Mouse (Mus musculus) midbrain, embryonic 13.5 days (tissue): ENCODE data around the gene Odf3l1. TPM values are rescaled to one million over a fixed set of nuclear protein-coding genes. Genes with fewer than 3 reads are reported as not detected.
"Not testable (repeated sequence)": the region's sequence is repeated elsewhere in the genome, so short reads cannot be mapped to it uniquely, and the experiment has no call there.

Experiments used
- ATAC-seq: fragments of 200-750 bp; cut with Nextera tagmentation; 2 replicates; pipeline ENCODE4 v1.8.0; 2017; ENCODE audit warnings: mild to moderate bottlenecking, moderate TSS enrichment, moderate library complexity
- H3K27ac ChIP-seq: fragments of 300-500 bp; sonication (generic); 2 replicates; pipeline ENCODE4 v1.5.1; 2015; ENCODE audit warnings: inconsistent platforms, mild to moderate bottlenecking, moderate library complexity
- H3K27me3 ChIP-seq: fragments of 300-500 bp; sonication (generic); 2 replicates; pipeline ENCODE4 v1.6.1; 2015; ENCODE audit warnings: mild to moderate bottlenecking, inconsistent platforms
- H3K36me3 ChIP-seq: fragments of 300-500 bp; sonication (generic); 2 replicates; pipeline ENCODE4 v1.6.1; 2015; ENCODE audit warnings: mild to moderate bottlenecking, inconsistent platforms
- H3K4me1 ChIP-seq: fragments of 300-500 bp; sonication (generic); replicated peaks from 2 replicates; pipeline ENCODE4 v1.6.1; 2015; ENCODE audit warnings: inconsistent platforms
- H3K4me2 ChIP-seq: fragments of 300-500 bp; sonication (generic); replicated peaks from 2 replicates; pipeline ENCODE4 v1.6.1; 2015; ENCODE audit warnings: moderate library complexity, mild to moderate bottlenecking, inconsistent platforms
- H3K4me3 ChIP-seq: fragments of 300-500 bp; sonication (generic); replicated peaks from 2 replicates; pipeline ENCODE4 v1.5.1; 2015; ENCODE audit warnings: mild to moderate bottlenecking, inconsistent platforms
- H3K9ac ChIP-seq: fragments of 300-500 bp; sonication (generic); replicated peaks from 2 replicates; pipeline ENCODE4 v1.6.1; 2015; ENCODE audit warnings: mild to moderate bottlenecking, inconsistent platforms
- H3K9me3 ChIP-seq: fragments of 300-500 bp; sonication (generic); 2 replicates; pipeline ENCODE4 v1.6.1; 2016; ENCODE audit warnings: mild to moderate bottlenecking, inconsistent platforms
- WGBS: fragments of 180-500 bp; shearing (Covaris S2); methylation state at CpG from one replicate; pipeline ENCODE4 v1.1.7; 2015; 5-methylcytosine and 5-hydroxymethylcytosine counted together
- polyA plus RNA-seq: library from polyadenylated mRNA; unstranded; fragments of >200 nt; fragmentation: Nextera tagmentation; extraction: Ambion mirVana; gene quantifications from 2 replicates; pipeline ENCODE4 v1.2.1, GENCODE M21; 2015

Odf3l1 gene
- polyA plus RNA-seq = not detected in 2 replicates

DNA sequence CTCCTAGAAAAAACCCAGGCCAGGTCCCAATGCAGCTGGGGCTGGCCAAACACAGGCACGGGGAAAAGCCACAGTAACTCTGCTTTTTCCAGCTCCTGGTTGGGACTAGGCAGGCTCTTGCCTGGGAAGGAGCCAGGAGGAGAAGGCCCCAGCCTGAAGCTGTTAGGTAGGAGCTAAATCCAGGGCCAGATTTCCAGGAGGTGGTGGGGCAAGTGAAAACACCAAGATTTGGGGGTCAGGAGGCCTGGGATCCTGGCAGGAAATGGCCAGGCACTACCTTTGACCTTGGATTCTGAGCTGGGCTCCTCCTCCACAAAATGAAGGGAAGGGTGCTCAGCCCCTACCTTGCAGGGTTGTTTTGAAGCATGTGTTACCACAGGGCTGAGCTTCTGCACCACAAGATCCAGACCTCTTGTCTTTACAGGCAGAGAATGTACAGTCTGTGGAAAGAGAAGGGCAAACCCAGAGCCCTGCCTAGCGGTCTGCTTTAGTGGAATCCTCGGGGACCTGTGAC, at the start of gene Odf3l1:
Odf3l1 (minus strand) TSS at position 464 of the 514 bp plus-strand sequence.
- no peaks in the 10 kb centered on the region for H3K36me3 ChIP-seq
- peaks cover 31% of the 10 kb centered on the region for H3K27me3 ChIP-seq
- no peaks in the 10 kb centered on the region for H3K9me3 ChIP-seq
- H3K9ac ChIP-seq = peak within 1 kb of the TSS; percentile 42; the same call in 1 of the 2 replicates
- WGBS = 27% methylated on average over 3 of the region's 3 CpGs
- peak within 1 kb of the TSS; percentile 49 for H3K4me2 ChIP-seq
- H3K4me3 ChIP-seq = peak within 1 kb of the TSS; percentile 22
- ATAC-seq = no peak
- no peak within 1 kb of the TSS for H3K27ac ChIP-seq
- H3K4me1 ChIP-seq = peaks cover 19% of the 10 kb centered on the region

DNA sequence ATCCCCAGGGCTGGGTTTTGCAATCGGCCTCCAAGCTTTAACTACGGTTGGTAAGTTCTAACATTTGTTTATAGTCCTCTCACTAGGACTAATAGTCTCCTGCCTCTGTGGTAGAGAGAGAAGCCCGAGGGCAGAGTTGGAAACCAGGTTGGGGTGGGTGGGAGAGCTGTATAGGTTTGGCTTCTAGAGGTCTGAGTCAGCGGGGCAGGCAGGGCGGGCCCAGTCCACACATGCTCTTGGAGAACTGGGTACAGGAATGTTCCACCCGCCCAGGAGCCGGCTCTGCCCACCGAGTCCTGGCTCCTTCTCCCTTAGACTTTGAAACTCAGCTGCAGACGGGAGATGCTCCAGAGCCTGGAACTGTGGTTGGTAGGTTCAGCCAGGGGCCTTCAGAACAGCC, 49.5 kb upstream of the Odf3l1 start:
- H3K4me1 ChIP-seq = no peaks in the 10 kb centered on the region
- H3K36me3 ChIP-seq = peaks cover 15% of the 10 kb centered on the region; the same call in 1 of the 2 replicates
- H3K9me3 ChIP-seq = no peaks in the 10 kb centered on the region
- no peak overlapping the region for H3K4me2 ChIP-seq
- H3K27ac ChIP-seq = no peak overlapping the region
- H3K27me3 ChIP-seq = no peaks in the 10 kb centered on the region
- no peak overlapping the region for H3K4me3 ChIP-seq
- whole genome bisulfite sequencing = 94% methylated on average over 9 of the region's 9 CpGs
- ATAC-seq = no peak
- H3K9ac ChIP-seq = no peak overlapping the region

DNA sequence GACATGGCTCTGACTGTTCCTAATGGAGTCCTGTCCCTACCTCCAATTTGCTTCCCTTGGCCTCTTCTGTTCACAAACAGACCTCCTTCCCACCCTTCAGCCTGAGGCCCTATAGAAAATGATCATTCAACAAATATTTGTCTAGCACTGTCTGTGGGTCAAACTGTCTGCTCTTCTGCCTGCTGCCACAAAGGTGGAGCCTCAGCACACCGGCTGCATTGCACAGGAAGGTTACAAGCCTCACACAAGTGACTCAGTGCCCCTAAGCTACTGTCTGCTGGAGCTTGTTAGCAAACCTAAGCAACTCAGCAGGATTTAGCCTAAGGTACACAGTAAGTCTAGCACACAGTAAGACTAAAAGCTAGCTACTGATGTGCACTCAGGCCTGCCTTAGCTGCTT, 46.5 kb upstream of the Odf3l1 start:
- Histone ChIP-seq H3K4me1 (no peaks in the 10 kb centered on the region), H3K4me3 (no peak overlapping the region), H3K9ac (no peak overlapping the region), H3K9me3 (no peaks in the 10 kb centered on the region), H3K27me3 (no peaks in the 10 kb centered on the region), H3K36me3 (no peaks in the 10 kb centered on the region), H3K4me2 (no peak overlapping the region), H3K27ac (no peak overlapping the region)
- 63% methylated on average over 1 of the region's 1 CpGs for WGBS
- ATAC-seq = no peak

DNA sequence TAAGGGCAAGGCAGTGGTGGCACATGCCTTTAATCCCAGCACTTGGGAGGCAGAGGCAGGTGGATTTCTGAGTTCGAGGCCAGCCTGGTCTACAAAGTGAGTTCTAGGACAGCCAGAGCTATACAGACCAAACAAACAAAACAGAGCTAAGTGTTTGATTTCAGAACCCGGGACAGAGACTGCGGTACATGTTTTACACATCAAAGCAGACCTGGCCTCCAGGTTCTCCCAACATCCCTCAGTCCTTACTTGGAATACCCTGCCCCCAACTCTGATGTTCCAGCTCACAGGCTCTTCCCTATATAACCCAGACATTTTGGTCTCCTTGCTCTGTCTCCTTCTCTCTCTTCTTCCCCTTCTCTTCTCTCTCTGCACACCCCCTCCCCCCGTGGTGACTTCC, 45.5 kb upstream of the Odf3l1 start:
- 54% methylated on average over 4 of the region's 4 CpGs for WGBS
- not testable (repeated sequence) for H3K36me3 ChIP-seq, ATAC-seq

DNA sequence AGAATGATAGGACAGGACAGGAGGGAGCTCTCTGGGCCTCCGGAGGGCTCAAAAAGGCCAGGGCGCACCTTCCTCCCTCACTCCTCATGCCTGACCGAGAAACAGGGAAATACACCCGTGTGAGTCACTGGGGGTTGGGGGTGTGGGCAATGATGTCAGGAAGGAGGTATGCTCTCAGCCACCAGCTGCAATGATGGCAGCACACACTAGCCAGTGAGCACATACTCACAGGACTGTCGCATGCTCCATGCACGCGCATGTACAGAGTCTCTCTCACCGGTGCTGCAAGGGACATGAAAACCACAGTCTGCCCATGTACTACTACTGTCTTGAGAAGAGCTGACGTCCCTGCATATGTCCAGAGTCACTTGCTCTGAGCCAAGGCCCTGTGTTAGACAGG, 43.1 kb upstream of the Odf3l1 start:
- Histone ChIP-seq H3K27ac (no peak overlapping the region), H3K4me1 (no peaks in the 10 kb centered on the region), H3K9me3 (no peaks in the 10 kb centered on the region), H3K36me3 (no peaks in the 10 kb centered on the region), H3K4me2 (no peak overlapping the region), H3K9ac (no peak overlapping the region), H3K4me3 (no peak overlapping the region), H3K27me3 (no peaks in the 10 kb centered on the region)
- no peak for ATAC-seq
- 92% methylated on average over 9 of the region's 9 CpGs for WGBS

More for the DNA sequence above, 45.5 kb upstream of the Odf3l1 start:
- not testable (repeated sequence) for H3K4me2 ChIP-seq, H3K9me3 ChIP-seq, H3K27me3 ChIP-seq, H3K4me3 ChIP-seq, H3K27ac ChIP-seq, H3K9ac ChIP-seq, H3K4me1 ChIP-seq

DNA sequence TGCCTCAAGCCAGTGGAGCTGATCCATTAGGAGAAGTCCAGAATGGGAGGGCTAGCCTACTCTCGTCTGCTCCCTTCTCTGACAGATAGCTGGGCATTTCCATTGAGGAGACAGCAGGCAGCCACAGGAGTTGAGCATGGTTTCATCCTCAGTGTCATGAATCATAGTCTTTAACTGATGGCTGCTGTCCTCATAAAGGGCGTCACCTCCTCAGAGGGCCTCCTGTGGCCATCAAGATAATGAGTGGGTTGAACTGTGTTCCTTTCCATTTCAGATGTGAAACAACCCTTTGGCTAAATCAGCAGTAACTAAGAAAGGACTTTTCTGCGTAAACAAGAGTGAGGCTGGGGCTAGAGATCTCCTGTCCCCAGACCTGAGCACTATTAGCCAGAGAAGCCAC, 39.2 kb upstream of the Odf3l1 start:
- Histone ChIP-seq H3K4me3 (no peak overlapping the region), H3K36me3 (no peaks in the 10 kb centered on the region), H3K4me2 (no peak overlapping the region), H3K9me3 (no peaks in the 10 kb centered on the region), H3K9ac (no peak overlapping the region), H3K27me3 (no peaks in the 10 kb centered on the region), H3K4me1 (no peaks in the 10 kb centered on the region), H3K27ac (no peak overlapping the region)
- 87% methylated on average over 3 of the region's 3 CpGs for WGBS
- no peak for ATAC-seq

DNA sequence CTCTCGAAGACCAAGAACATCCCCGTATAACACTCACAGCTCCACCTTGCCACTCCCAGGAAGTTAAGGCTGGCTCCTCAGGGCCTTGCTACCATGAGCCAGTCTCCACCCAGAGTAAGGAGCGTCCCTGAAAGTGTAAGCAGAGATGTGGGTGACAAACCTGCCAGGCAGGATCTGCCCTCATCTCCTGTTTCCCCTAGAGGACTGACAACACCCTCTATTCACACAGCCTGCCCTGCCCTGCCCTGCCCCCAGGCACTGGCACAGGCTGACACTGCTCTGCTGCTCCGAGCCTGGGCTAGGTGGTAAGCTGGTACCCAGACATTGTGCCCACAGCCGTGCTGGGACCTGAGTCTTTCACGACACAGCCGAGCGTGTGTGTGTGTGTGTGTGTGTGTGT, 36.7 kb upstream of the Odf3l1 start:
- no peaks in the 10 kb centered on the region for H3K4me1 ChIP-seq
- H3K27ac ChIP-seq = no peak overlapping the region
- H3K36me3 ChIP-seq = no peaks in the 10 kb centered on the region
- ATAC-seq = no peak
- no peak overlapping the region for H3K4me2 ChIP-seq
- H3K27me3 ChIP-seq = no peaks in the 10 kb centered on the region
- H3K4me3 ChIP-seq = no peak overlapping the region
- H3K9ac ChIP-seq = no peak overlapping the region
- no peaks in the 10 kb centered on the region for H3K9me3 ChIP-seq
- 72% methylated on average over 8 of the region's 8 CpGs for WGBS

DNA sequence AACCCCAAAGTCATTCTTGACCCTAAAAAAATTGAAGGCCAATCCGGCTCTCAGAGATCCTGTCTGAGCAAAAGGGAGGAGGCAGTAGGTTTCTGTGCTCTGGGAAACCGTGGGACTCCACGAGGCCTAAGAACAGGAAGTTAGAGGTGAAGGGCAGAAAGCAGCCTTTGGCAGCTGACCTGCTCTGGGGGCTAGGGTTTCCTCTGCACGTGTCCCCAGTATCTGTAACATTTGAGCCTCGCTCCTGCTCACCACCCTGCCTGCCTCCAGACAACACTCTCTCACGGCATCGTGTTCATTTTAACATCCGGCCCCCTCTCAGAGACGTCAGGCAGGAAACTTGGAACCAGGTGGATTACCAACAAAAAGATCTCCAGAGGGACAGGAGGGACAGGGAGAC, 36.1 kb upstream of the Odf3l1 start:
- Histone ChIP-seq H3K27me3 (no peaks in the 10 kb centered on the region), H3K4me2 (no peak overlapping the region), H3K4me3 (no peak overlapping the region), H3K4me1 (no peaks in the 10 kb centered on the region), H3K27ac (no peak overlapping the region), H3K9me3 (no peaks in the 10 kb centered on the region), H3K36me3 (no peaks in the 10 kb centered on the region), H3K9ac (no peak overlapping the region)
- ATAC-seq = no peak
- WGBS = 80% methylated on average over 9 of the region's 9 CpGs

DNA sequence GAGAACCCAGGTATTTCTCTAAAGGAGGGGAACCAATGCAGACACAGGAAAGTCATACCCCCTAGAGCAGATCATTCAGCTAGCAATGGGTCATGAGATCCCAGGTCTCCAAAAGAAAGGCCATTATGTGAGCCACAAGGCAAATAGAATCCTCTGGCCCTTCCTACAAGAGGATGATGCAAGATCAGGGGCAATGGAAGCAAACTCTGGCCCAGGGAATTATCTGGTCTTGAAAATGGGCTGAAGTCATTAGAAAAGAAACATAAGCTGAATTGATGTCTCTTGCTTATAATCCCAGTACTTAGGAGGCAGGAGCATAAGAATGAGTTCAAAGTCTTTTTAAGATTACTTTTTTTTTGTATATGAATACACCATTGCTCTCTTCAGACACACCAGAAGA, 35.6 kb upstream of the Odf3l1 start:
- no peak overlapping the region for H3K4me2 ChIP-seq
- no peak overlapping the region for H3K27ac ChIP-seq
- no peak overlapping the region for H3K9ac ChIP-seq
- H3K27me3 ChIP-seq = no peaks in the 10 kb centered on the region
- H3K4me3 ChIP-seq = no peak overlapping the region
- ATAC-seq = no peak
- H3K36me3 ChIP-seq = no peaks in the 10 kb centered on the region
- no peaks in the 10 kb centered on the region for H3K4me1 ChIP-seq
- no peaks in the 10 kb centered on the region for H3K9me3 ChIP-seq

DNA sequence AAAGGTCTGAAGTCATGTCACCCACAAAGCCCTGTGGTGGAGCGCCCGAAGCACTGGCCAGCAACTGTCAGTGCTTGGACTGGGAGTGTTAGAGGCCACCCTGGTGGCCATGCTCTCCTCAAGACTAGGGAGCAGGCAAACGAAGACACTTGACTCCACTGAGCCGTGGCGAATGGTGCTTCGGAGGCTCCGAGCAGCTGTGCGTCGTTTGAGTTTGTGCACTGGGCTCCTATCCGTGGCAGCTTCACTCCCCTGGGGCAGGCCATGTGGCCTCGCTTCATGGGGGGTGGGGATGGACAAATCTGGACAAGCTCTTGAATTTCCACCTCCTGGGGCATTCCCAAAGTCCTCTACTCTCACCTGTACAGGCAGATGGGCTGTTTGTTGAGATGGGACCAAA, 34.9 kb upstream of the Odf3l1 start:
- H3K27ac ChIP-seq = no peak overlapping the region
- WGBS = 69% methylated on average over 11 of the region's 11 CpGs
- no peaks in the 10 kb centered on the region for H3K4me1 ChIP-seq
- no peaks in the 10 kb centered on the region for H3K36me3 ChIP-seq
- ATAC-seq = no peak
- no peaks in the 10 kb centered on the region for H3K27me3 ChIP-seq
- H3K9me3 ChIP-seq = no peaks in the 10 kb centered on the region
- H3K4me3 ChIP-seq = no peak overlapping the region
- no peak overlapping the region for H3K9ac ChIP-seq
- H3K4me2 ChIP-seq = no peak overlapping the region

DNA sequence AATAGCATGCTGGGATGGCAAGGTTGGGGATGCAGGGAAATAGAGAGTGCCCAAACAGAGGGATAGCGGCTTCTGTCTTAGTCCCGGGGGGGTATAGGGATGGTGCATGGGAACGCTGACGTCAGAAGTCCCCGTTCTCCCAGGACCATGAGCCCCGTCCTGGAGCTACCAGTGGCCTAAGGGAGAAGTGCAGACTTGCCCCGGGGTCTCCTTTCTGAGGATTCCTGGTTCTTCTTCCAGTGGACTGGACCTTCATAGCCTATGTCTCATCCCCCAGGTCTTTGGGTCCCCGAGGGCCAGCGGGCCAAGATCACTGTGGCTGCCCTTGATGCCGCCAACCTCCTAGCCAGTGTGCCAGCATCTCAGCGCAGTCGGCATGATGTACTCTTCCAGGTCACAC, 32.3 kb upstream of the Odf3l1 start:
- Histone ChIP-seq H3K4me2 (no peak overlapping the region), H3K4me3 (no peak overlapping the region), H3K36me3 (no peaks in the 10 kb centered on the region), H3K4me1 (peaks cover 9% of the 10 kb centered on the region), H3K9ac (no peak overlapping the region), H3K27me3 (peaks cover 11% of the 10 kb centered on the region), H3K9me3 (no peaks in the 10 kb centered on the region), H3K27ac (no peak overlapping the region)
- ATAC-seq = no peak
- WGBS = 90% methylated on average over 12 of the region's 12 CpGs

DNA sequence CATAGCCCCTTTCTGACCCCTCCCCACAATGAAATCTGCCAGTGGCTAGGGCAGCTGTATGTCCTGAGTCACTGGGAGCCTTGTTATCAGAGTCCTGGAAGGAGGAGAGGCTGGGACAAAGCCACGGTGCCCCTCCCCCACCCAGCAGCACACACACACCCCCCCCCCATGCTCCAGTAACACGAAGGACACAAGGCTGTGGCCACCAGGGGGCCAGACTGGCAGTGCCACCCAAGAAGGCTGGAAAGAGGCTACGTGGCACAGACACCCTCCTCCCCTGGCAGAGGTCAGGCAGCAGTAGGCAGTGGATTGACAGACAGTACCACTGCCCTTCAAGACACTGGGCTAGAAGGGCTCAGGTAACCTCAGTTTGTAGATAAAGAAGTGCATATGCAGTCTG, 29.5 kb upstream of the Odf3l1 start:
- 12% methylated on average over 3 of the region's 3 CpGs for WGBS
- Histone ChIP-seq H3K4me2 (no peak overlapping the region), H3K27ac (no peak overlapping the region), H3K4me1 (peaks cover 14% of the 10 kb centered on the region), H3K27me3 (peaks cover 19% of the 10 kb centered on the region), H3K4me3 (no peak overlapping the region), H3K9ac (no peak overlapping the region; the same call in 1 of the 2 replicates), H3K9me3 (no peaks in the 10 kb centered on the region), H3K36me3 (no peaks in the 10 kb centered on the region)
- no peak for ATAC-seq

DNA sequence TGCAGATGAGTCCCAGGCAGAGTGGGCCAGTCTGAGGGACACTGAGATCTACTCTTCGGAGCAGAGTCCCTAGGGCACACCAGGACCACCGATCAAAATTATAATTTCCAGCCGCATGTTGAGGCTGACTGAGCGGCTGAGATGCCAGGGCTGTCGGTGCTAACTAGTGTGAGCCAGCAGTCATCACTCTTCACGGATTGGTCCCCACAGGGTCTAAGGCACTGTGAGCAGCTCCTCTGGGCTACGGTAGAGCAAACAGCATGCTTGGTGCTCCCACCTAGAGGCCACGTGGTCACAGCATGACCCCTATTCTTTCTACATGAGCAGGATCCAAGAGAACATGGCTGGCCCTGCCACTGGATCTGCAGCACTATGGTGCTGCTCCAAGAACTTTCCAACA, 28.8 kb upstream of the Odf3l1 start:
- H3K4me3 ChIP-seq = no peak overlapping the region
- H3K4me1 ChIP-seq = peaks cover 14% of the 10 kb centered on the region
- ATAC-seq = no peak
- WGBS = 55% methylated on average over 8 of the region's 8 CpGs
- H3K9me3 ChIP-seq = no peaks in the 10 kb centered on the region
- H3K36me3 ChIP-seq = no peaks in the 10 kb centered on the region
- no peak overlapping the region for H3K4me2 ChIP-seq
- peaks cover 19% of the 10 kb centered on the region for H3K27me3 ChIP-seq
- no peak overlapping the region for H3K27ac ChIP-seq
- H3K9ac ChIP-seq = no peak overlapping the region
